Mouse (Mus musculus) layer of hippocampus, postnatal 14 days (tissue): ENCODE data around the gene Samt2. TPM values are rescaled to one million over a fixed set of nuclear protein-coding genes. Genes with fewer than 3 reads are reported as not detected.
"Not testable (repeated sequence)": the region's sequence is repeated elsewhere in the genome, so short reads cannot be mapped to it uniquely, and the experiment has no call there.

Source experiments
- DNase-seq, 2 experiments: peaks; one replicate each; pipeline ENCODE4 v3.0.0; 2021 to 2022; ENCODE audit warnings: low spot score in 2 of 2, mixed read lengths in 1 of 2
- long read RNA-seq, 2 experiments: library from polyadenylated mRNA; stranded (forward); transcript quantifications; one replicate each; pipeline ENCODE4 v2.0.0; 2021
- total RNA-seq, 2 experiments: library from RNA; stranded (reverse); gene quantifications; 2 replicates each; pipeline ENCODE4 v1.2.3; 2021

Samt2 gene
- total RNA-seq, result not detected
- long read RNA-seq, experiment 1, result 0 reads
- long read RNA-seq, experiment 2, result 0 reads

DNA sequence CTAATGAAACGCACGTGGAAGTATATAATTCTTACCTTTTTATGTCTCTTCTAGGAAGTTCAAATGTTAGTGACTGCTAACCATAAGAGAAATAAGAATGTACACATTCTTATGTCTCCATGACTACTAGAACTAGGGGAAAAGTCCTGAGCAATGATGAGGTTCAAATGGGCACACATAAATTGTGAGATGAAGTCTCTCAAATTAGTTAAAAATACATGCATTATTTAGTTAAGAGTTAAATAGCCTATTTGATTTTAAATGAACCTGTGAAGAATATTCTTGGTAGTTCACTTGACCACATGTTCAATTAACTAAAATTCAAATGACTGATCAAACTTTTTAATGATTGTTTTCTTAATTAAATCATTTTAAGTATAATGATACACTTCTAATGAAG lies at the start of gene Samt2:
Gene Samt2, minus strand, starts transcription at position 101 of the 400 bp plus-strand sequence.
- DNase-seq, result not testable (repeated sequence)

Other genes with a start within 250 kb of the Samt2 start
- gene 4930524N10Rik, start 236.0 kb downstream of the Samt2 start, total RNA-seq, result not detected
- not detected for gene Samt4, start 97.4 kb downstream of the Samt2 start, total RNA-seq